Mouse (Mus musculus): ENCODE data around the gene Tjp1. TPM values are rescaled to one million over a fixed set of nuclear protein-coding genes. Genes with fewer than 3 reads are reported as not detected.

Tjp1 gene
- polyA plus RNA-seq, 1 experiment from 2014 or later = 30.3 TPM

DNA sequence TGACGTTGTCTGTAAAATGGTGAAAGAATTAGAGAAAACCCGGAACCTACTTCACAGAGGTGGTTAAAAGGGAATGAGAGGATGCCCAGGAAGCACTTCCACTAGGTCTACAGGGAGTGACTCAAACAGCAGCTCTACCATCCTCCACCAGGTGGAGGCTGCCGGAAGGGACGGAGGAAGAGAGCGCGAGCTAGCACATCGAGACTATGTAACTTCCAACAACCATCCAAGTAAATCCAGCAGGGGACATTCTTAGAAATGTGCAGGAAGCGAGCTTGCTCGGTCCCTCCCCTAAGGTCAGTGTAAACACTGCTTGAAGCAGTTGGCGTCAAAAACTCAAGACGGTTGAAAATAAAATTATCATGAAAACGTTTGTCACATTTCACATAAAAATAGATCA is 5.1 kb downstream of the Tjp1 start:
- H3K27me3 ChIP-seq (ENCODE audit: control insufficient read depth, insufficient read depth, low read length) = peaks cover 11% of the 10 kb centered on the region
- no peaks in the 10 kb centered on the region; the same call in 1 of the 2 replicates for H3K4me1 ChIP-seq (replicated peaks; ENCODE audit: control insufficient read depth, insufficient read depth, low read length)
- no peak for ATAC-seq (replicated peaks; ENCODE audit: low FRiP score)
- no peak overlapping the region for H3K27ac ChIP-seq (ENCODE audit: low read depth, low read length)
- no peak overlapping the region for H3K4me3 ChIP-seq (ENCODE audit: low read depth, low read length)
- WGBS = 74% methylated on average over 12 of the region's 12 CpGs
- no peak for DNase-seq (ENCODE audit: low spot score)
- no peak overlapping the region for H3K4me2 ChIP-seq (ENCODE audit: low read depth, low read length, severe bottlenecking)
- no peaks in the 10 kb centered on the region for H3K36me3 ChIP-seq (ENCODE audit: control insufficient read depth, insufficient read depth, low read length)
- H3K9me3 ChIP-seq (ENCODE audit: control insufficient read depth, low read length) = no peaks in the 10 kb centered on the region
- H3K9ac ChIP-seq (ENCODE audit: low read length) = no peak overlapping the region

DNA sequence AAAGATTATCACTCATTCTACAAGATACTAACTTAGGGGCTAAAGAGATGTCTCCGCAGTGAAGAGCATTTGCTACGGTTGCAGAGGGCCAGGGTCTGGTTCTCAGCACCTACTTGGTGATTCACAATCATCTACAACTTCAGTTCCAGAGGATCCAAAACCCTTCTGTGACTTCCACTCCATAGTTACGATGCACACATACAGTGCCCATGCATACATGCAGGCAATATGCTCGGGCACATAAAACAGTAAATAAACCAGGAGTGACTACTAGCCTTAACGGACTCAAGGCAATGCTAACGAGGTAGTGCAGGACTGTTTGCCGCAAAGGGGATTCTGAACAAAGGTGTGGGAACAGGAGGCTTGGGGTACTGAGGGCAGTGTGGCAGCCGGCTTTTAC is 7.0 kb downstream of the Tjp1 start:
- no peak overlapping the region for H3K4me3 ChIP-seq (ENCODE audit: low read depth, low read length)
- no peak for ATAC-seq (replicated peaks; ENCODE audit: low FRiP score)
- no peaks in the 10 kb centered on the region for H3K9me3 ChIP-seq (ENCODE audit: control insufficient read depth, low read length)
- H3K4me1 ChIP-seq (replicated peaks; ENCODE audit: control insufficient read depth, insufficient read depth, low read length) = peaks cover 3% of the 10 kb centered on the region; the same call in 1 of the 2 replicates
- H3K9ac ChIP-seq (ENCODE audit: low read length) = no peak overlapping the region
- 85% methylated on average over 8 of the region's 8 CpGs for WGBS
- no peak for DNase-seq (ENCODE audit: low spot score)
- no peaks in the 10 kb centered on the region for H3K27me3 ChIP-seq (ENCODE audit: control insufficient read depth, insufficient read depth, low read length)
- H3K4me2 ChIP-seq (ENCODE audit: low read depth, low read length, severe bottlenecking) = no peak overlapping the region
- no peaks in the 10 kb centered on the region for H3K36me3 ChIP-seq (ENCODE audit: control insufficient read depth, insufficient read depth, low read length)
- no peak overlapping the region for H3K27ac ChIP-seq (ENCODE audit: low read depth, low read length)

DNA sequence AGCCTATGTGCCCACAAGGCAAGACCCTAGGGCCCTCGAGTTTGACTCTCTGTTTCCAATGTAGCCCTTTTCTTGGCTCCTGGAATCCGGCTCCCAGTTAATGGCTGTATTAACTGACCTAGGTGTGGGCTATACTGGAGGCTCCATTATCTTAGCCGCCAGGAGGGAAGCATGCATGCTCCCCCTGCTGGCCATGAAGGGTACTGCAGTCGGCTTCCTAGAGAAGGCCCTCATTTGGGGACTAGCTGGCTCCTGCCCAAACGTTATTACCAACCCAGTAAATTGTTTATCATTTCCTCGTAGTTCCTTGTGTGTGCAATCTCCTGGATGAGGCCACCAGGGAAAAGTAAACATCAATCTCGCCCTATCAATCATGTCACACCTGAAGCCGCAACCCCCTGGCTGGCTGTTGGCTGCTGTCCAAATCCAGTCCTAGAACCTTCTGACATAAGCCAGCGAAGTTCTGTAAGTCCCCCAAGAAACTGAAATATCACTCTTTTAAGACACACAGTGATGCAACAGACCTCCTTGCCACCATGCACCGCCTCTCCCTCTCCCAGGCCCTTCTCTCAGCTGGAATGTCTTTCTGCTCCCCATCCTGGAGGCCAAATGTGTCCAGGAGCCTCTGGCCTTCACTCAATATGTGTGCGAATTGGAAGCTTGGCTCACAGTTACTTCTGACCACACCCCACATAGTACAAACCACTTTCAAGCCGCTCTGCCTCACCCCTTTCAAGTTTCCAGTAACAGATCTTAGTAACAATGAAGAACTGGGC is 7.6 kb downstream of the Tjp1 start:
- no peaks in the 10 kb centered on the region for H3K36me3 ChIP-seq (ENCODE audit: control insufficient read depth, insufficient read depth, low read length)
- ATAC-seq (replicated peaks; ENCODE audit: low FRiP score) (peak; percentile 42; the same call in 1 of the 2 replicates), DNase-seq (ENCODE audit: low spot score) (peak; percentile 84)
- no peaks in the 10 kb centered on the region for H3K9me3 ChIP-seq (ENCODE audit: control insufficient read depth, low read length)
- H3K4me2 ChIP-seq (ENCODE audit: low read depth, low read length, severe bottlenecking) = no peak overlapping the region
- no peak overlapping the region for H3K9ac ChIP-seq (ENCODE audit: low read length)
- H3K27me3 ChIP-seq (ENCODE audit: control insufficient read depth, insufficient read depth, low read length) = no peaks in the 10 kb centered on the region
- no peak overlapping the region for H3K27ac ChIP-seq (ENCODE audit: low read depth, low read length)
- 52% methylated on average over 12 of the region's 12 CpGs for WGBS
- H3K4me1 ChIP-seq (replicated peaks; ENCODE audit: control insufficient read depth, insufficient read depth, low read length) = peaks cover 3% of the 10 kb centered on the region; the same call in 1 of the 2 replicates
- H3K4me3 ChIP-seq (ENCODE audit: low read depth, low read length) = no peak overlapping the region

DNA sequence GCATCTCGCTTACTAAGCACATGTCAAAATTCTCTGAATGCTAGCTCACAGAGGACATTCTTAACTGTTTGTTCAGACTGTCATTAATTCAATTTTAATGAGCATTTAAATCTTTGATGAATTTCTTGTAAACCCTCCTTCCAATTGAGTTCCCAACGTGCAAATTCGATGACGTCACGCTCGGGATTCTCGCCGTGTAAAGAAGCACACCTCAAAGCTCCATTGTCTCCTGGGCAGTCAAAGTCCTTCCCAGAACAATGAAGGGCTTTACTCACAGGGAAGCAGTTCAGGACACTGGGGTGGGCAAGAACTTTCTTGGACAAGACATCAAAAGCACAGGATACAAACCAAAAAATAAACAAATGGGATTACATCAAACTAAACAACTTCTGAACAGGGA is 10.7 kb downstream of the Tjp1 start:
- DNase-seq (ENCODE audit: low spot score) (peak; percentile 62), ATAC-seq (replicated peaks; ENCODE audit: low FRiP score) (no peak; the same call in 1 of the 2 replicates)
- peaks cover 3% of the 10 kb centered on the region; the same call in 1 of the 2 replicates for H3K4me1 ChIP-seq (replicated peaks; ENCODE audit: control insufficient read depth, insufficient read depth, low read length)
- H3K36me3 ChIP-seq (ENCODE audit: control insufficient read depth, insufficient read depth, low read length) = no peaks in the 10 kb centered on the region
- H3K4me3 ChIP-seq (ENCODE audit: low read depth, low read length) = no peak overlapping the region
- no peak overlapping the region for H3K9ac ChIP-seq (ENCODE audit: low read length)
- H3K4me2 ChIP-seq (ENCODE audit: low read depth, low read length, severe bottlenecking) = no peak overlapping the region
- no peak overlapping the region for H3K27ac ChIP-seq (ENCODE audit: low read depth, low read length)
- H3K9me3 ChIP-seq (ENCODE audit: control insufficient read depth, low read length) = no peaks in the 10 kb centered on the region
- 13% methylated on average over 8 of the region's 8 CpGs for WGBS
- H3K27me3 ChIP-seq (ENCODE audit: control insufficient read depth, insufficient read depth, low read length) = no peaks in the 10 kb centered on the region

DNA sequence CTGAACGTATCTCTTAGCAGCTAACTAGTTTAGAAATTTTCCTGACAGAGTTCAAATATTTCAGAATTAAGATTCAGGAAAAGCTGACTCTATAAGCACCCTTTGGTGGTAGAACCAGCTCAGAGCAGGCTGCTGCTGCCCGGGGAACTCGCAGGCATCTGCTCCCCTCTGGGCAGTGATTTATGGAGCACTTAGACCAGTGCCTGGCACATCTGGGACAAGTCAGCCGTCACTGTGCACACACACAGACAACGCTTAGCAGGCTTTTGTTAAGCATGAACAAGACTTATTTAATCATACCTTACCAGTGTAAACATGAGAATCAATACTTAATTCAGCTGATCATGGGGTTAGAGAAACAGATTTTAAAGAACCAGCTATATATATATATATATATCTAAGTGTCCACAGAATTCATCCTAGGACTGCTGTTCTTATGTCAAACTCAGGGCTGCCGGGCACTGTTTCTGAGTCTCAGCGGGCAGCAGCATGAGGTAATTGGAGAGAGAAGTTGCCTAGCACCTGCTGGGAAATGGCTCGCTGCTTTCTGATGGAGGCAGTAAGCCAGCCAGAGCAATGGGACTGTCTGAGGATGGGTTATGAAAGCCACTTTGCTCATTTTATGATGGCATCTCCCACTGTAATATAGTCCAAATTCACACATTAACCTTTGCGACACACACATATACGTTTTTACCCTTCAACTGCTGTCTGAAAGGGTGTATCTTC is 14.0 kb downstream of the Tjp1 start:
- Histone ChIP-seq H3K9ac (ENCODE audit: low read length) (no peak overlapping the region), H3K36me3 (ENCODE audit: control insufficient read depth, insufficient read depth, low read length) (no peaks in the 10 kb centered on the region), H3K27me3 (ENCODE audit: control insufficient read depth, insufficient read depth, low read length) (no peaks in the 10 kb centered on the region), H3K4me1 (replicated peaks; ENCODE audit: control insufficient read depth, insufficient read depth, low read length) (peaks cover 3% of the 10 kb centered on the region; the same call in 1 of the 2 replicates), H3K9me3 (ENCODE audit: control insufficient read depth, low read length) (no peaks in the 10 kb centered on the region), H3K4me2 (ENCODE audit: low read depth, low read length, severe bottlenecking) (no peak overlapping the region), H3K4me3 (ENCODE audit: low read depth, low read length) (no peak overlapping the region), H3K27ac (ENCODE audit: low read depth, low read length) (no peak overlapping the region)
- DNase-seq (ENCODE audit: low spot score) (no peak), ATAC-seq (replicated peaks; ENCODE audit: low FRiP score) (no peak)
- 56% methylated on average over 10 of the region's 10 CpGs for WGBS

DNA sequence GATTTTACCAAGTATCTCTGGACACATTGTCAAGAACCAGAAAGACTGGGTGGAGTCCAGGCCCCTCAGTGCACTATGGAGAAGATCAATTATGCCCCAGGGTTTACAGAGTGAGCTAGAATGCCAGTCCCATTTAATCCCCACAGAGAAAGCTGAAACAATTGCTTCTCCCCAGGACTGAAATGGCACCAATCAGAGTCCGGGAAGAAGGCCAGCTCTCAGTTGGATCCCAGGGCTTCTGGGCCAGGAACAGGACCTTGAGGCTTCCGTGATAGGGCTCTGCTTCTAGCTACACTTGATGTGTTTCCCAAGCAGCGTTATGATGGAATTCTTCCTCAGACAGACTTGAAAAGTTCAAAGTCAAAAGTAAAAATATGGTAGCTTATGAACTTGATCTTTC is 18.2 kb downstream of the Tjp1 start:
- H3K4me1 ChIP-seq (replicated peaks; ENCODE audit: control insufficient read depth, insufficient read depth, low read length) = no peaks in the 10 kb centered on the region; the same call in 1 of the 2 replicates
- H3K27me3 ChIP-seq (ENCODE audit: control insufficient read depth, insufficient read depth, low read length) = no peaks in the 10 kb centered on the region
- no peak overlapping the region for H3K4me2 ChIP-seq (ENCODE audit: low read depth, low read length, severe bottlenecking)
- no peak overlapping the region for H3K9ac ChIP-seq (ENCODE audit: low read length)
- ATAC-seq (replicated peaks; ENCODE audit: low FRiP score) = no peak
- no peaks in the 10 kb centered on the region for H3K36me3 ChIP-seq (ENCODE audit: control insufficient read depth, insufficient read depth, low read length)
- H3K27ac ChIP-seq (ENCODE audit: low read depth, low read length) = no peak overlapping the region
- H3K9me3 ChIP-seq (ENCODE audit: control insufficient read depth, low read length) = no peaks in the 10 kb centered on the region
- 43% methylated on average over 3 of the region's 3 CpGs for WGBS
- H3K4me3 ChIP-seq (ENCODE audit: low read depth, low read length) = no peak overlapping the region
- DNase-seq (ENCODE audit: low spot score) = no peak

DNA sequence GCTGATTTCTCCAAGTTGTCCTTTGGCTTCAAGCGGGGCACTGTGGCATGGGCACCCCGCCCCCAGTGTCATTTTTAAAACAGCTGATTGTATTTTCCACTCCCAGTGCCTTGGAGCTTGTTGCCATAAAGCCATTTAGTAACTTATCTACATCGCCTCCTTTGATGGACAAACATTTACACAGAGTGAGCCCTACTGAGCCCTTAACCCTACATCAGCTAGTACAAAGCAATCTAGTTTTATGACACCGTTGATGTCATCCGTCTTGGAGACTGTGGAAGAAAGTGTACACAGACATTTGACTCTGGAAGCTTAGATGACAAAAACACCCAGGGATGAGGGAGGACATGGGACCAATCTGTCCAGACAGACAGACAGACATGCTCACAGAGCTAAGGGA is 20.2 kb downstream of the Tjp1 start:
- no peak overlapping the region for H3K4me2 ChIP-seq (ENCODE audit: low read depth, low read length, severe bottlenecking)
- H3K36me3 ChIP-seq (ENCODE audit: control insufficient read depth, insufficient read depth, low read length) = no peaks in the 10 kb centered on the region
- WGBS = 91% methylated on average over 5 of the region's 5 CpGs
- no peak overlapping the region for H3K4me3 ChIP-seq (ENCODE audit: low read depth, low read length)
- no peak overlapping the region for H3K9ac ChIP-seq (ENCODE audit: low read length)
- H3K4me1 ChIP-seq (replicated peaks; ENCODE audit: control insufficient read depth, insufficient read depth, low read length) = no peaks in the 10 kb centered on the region
- ATAC-seq (replicated peaks; ENCODE audit: low FRiP score) (no peak), DNase-seq (ENCODE audit: low spot score) (no peak)
- H3K27me3 ChIP-seq (ENCODE audit: control insufficient read depth, insufficient read depth, low read length) = no peaks in the 10 kb centered on the region
- no peak overlapping the region for H3K27ac ChIP-seq (ENCODE audit: low read depth, low read length)
- H3K9me3 ChIP-seq (ENCODE audit: control insufficient read depth, low read length) = no peaks in the 10 kb centered on the region

DNA sequence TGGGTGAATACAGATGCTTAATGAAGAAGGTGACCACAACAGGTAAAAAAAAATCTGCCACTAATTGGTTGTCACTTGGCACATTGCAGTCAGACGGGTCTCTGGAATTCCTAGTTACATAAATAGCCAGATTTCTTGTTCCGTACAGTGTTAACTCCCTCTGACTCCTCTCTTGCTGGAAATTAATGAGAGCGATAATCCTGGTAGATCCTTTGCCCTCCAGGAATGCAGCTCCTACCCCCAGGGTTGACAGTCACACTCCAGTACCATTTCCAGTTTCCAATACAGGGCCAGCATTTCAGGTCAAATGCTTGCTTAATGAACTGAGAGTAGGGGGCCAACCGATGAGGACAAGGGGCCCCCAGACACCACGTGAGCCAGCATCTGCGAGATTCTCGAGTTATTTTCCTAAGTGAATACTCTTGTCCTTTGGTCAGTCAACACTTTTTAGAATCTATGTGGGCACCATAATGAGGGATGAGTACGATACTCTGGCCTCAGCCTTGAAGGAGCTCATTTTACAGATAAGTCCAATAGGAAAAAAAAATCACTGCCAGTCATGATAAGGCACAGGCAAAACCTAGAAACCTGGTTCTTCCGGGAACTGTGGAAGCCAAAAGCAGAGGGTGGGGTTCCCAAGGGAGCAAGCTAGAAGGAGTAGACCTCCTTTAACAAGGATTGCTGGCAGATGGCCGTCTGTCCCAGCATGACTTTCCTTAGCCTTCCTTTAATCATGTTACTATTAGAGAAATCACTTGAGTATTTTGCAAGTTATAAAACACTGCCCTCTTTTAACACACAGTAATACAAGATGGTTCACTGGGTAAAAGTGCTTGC is 24.9 kb downstream of the Tjp1 start:
- WGBS = 79% methylated on average over 10 of the region's 10 CpGs
- H3K27ac ChIP-seq (ENCODE audit: low read depth, low read length) = no peak overlapping the region
- H3K9ac ChIP-seq (ENCODE audit: low read length) = no peak overlapping the region
- no peaks in the 10 kb centered on the region; the same call in 1 of the 2 replicates for H3K4me1 ChIP-seq (replicated peaks; ENCODE audit: control insufficient read depth, insufficient read depth, low read length)
- no peaks in the 10 kb centered on the region for H3K27me3 ChIP-seq (ENCODE audit: control insufficient read depth, insufficient read depth, low read length)
- DNase-seq (ENCODE audit: low spot score) (no peak), ATAC-seq (replicated peaks; ENCODE audit: low FRiP score) (no peak)
- no peak overlapping the region for H3K4me3 ChIP-seq (ENCODE audit: low read depth, low read length)
- no peaks in the 10 kb centered on the region for H3K9me3 ChIP-seq (ENCODE audit: control insufficient read depth, low read length)
- no peaks in the 10 kb centered on the region for H3K36me3 ChIP-seq (ENCODE audit: control insufficient read depth, insufficient read depth, low read length)
- no peak overlapping the region for H3K4me2 ChIP-seq (ENCODE audit: low read depth, low read length, severe bottlenecking)
